Mouse (Mus musculus): Measurements from ENCODE around the gene Aldh16a1. TPM values are rescaled to one million over a fixed set of nuclear protein-coding genes. Genes with fewer than 3 reads are reported as not detected.

Aldh16a1 gene
- 26.7 and 26.8 TPM in 2 replicates for polyA plus RNA-seq (2015; fragmentation: Nextera tagmentation; extraction: Ambion mirVana)

GRCm38 (mm10) chr7:45154096-45154992 lies at the start of gene Aldh16a1, which contains the start of gene Pih1d1:
Aldh16a1 (minus strand) TSS chr7:45154584.
Pih1d1 (plus strand) TSS chr7:45154303.
- Histone ChIP-seq H3K27me3 (replicated peaks; ENCODE audit: insufficient read depth, low read length) (no peaks in the 10 kb centered on the region), H3K4me3 (ENCODE audit: low read depth, low read length) (peak within 1 kb of the TSS; percentile 71), H3K27ac (ENCODE audit: low read length) (peak within 1 kb of the TSS; percentile 94), H3K9ac (replicated peaks; ENCODE audit: low read depth) (peak within 1 kb of the TSS; percentile 67), H3K4me1 (ENCODE audit: insufficient read depth, low read depth, low read length) (no peaks in the 10 kb centered on the region), H3K4me2 (replicated peaks; ENCODE audit: low read depth, low read length) (peak within 1 kb of the TSS; percentile 58), H3K9me3 (ENCODE audit: low read length) (no peaks in the 10 kb centered on the region), H3K36me3 (ENCODE audit: insufficient read depth, low read length) (no peaks in the 10 kb centered on the region)
- TF ChIP-seq CTCF (IDR thresholded peaks at IDR 0.05) (peak; percentile 80), EP300 (IDR thresholded peaks at IDR 0.05) (no peak)
- peak; percentile 95 for ATAC-seq
- DNase-seq (ENCODE audit: low spot score), result peak; percentile 98
- 2% methylated on average over 68 of the region's 69 CpGs for WGBS

GRCm38 (mm10) chr7:45202654-45203053 lies 48.3 kb upstream of the Aldh16a1 start:
- no peaks in the 10 kb centered on the region for H3K9me3 ChIP-seq (ENCODE audit: low read length)
- no peaks in the 10 kb centered on the region for H3K27me3 ChIP-seq (replicated peaks; ENCODE audit: insufficient read depth, low read length)
- TF ChIP-seq EP300 (IDR thresholded peaks at IDR 0.05) (no peak), CTCF (IDR thresholded peaks at IDR 0.05) (no peak)
- H3K36me3 ChIP-seq (ENCODE audit: insufficient read depth, low read length), result no peaks in the 10 kb centered on the region
- no peak overlapping the region for H3K4me3 ChIP-seq (ENCODE audit: low read depth, low read length)
- no peaks in the 10 kb centered on the region for H3K4me1 ChIP-seq (ENCODE audit: insufficient read depth, low read depth, low read length)
- DNase-seq (ENCODE audit: low spot score) (no peak), ATAC-seq (no peak)
- H3K4me2 ChIP-seq (replicated peaks; ENCODE audit: low read depth, low read length), result no peak overlapping the region
- H3K9ac ChIP-seq (replicated peaks; ENCODE audit: low read depth), result no peak overlapping the region
- no peak overlapping the region for H3K27ac ChIP-seq (ENCODE audit: low read length)
- 30% methylated on average over 8 of the region's 10 CpGs for WGBS

- Histone ChIP-seq H3K27ac (ENCODE audit: low read length) (no peak overlapping the region), H3K4me1 (ENCODE audit: insufficient read depth, low read depth, low read length) (no peaks in the 10 kb centered on the region), H3K27me3 (replicated peaks; ENCODE audit: insufficient read depth, low read length) (no peaks in the 10 kb centered on the region), H3K9ac (replicated peaks; ENCODE audit: low read depth) (no peak overlapping the region), H3K36me3 (ENCODE audit: insufficient read depth, low read length) (no peaks in the 10 kb centered on the region), H3K4me2 (replicated peaks; ENCODE audit: low read depth, low read length) (no peak overlapping the region), H3K4me3 (ENCODE audit: low read depth, low read length) (no peak overlapping the region), H3K9me3 (ENCODE audit: low read length) (no peaks in the 10 kb centered on the region)
- TF ChIP-seq EP300 (IDR thresholded peaks at IDR 0.05) (no peak), CTCF (IDR thresholded peaks at IDR 0.05) (no peak)
- no peak for ATAC-seq
- DNase-seq (ENCODE audit: low spot score), result no peak
- WGBS, result 66% methylated on average over 11 of the region's 11 CpGs
These were observed 44.6 kb upstream of the Aldh16a1 start for GRCm38 (mm10) chr7:45198961-45199360.

- DNase-seq (ENCODE audit: low spot score), result peak; percentile 81
- Histone ChIP-seq H3K4me2 (replicated peaks; ENCODE audit: low read depth, low read length) (no peak overlapping the region), H3K36me3 (ENCODE audit: insufficient read depth, low read length) (no peaks in the 10 kb centered on the region), H3K27me3 (replicated peaks; ENCODE audit: insufficient read depth, low read length) (no peaks in the 10 kb centered on the region), H3K27ac (ENCODE audit: low read length) (no peak overlapping the region), H3K9ac (replicated peaks; ENCODE audit: low read depth) (no peak overlapping the region), H3K4me3 (ENCODE audit: low read depth, low read length) (no peak overlapping the region), H3K4me1 (ENCODE audit: insufficient read depth, low read depth, low read length) (no peaks in the 10 kb centered on the region), H3K9me3 (ENCODE audit: low read length) (no peaks in the 10 kb centered on the region)
- ATAC-seq, result peak; percentile 69
- TF ChIP-seq EP300 (IDR thresholded peaks at IDR 0.05) (no peak), CTCF (IDR thresholded peaks at IDR 0.05) (peak; percentile 95)
- 9% methylated on average over 5 of the region's 5 CpGs for WGBS
These were observed 44.1 kb upstream of the Aldh16a1 start for GRCm38 (mm10) chr7:45198435-45198834.

DNA sequence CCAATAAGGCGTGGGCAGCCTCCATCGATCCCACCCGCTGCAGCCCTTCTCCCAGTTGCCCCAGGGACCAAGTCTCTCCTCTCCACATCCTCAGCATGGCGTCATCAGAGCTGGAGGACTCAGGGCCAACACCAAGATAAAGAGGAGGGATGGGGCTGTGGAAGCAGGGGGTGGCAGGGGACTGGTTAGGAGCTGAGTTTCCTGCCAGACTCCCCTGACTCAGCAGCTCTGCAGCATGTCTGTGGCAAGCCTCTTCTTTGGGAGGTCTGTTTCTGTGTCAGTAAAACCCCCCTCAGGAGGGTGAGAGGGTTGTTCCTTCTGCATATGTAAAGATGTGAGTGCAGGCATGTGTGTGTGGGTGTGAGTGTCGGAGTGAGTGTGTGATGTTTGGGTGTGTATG lies 42.6 kb upstream of the Aldh16a1 start:
- no peak overlapping the region for H3K4me3 ChIP-seq (ENCODE audit: low read depth, low read length)
- no peaks in the 10 kb centered on the region for H3K4me1 ChIP-seq (ENCODE audit: insufficient read depth, low read depth, low read length)
- TF ChIP-seq CTCF (IDR thresholded peaks at IDR 0.05) (no peak), EP300 (IDR thresholded peaks at IDR 0.05) (no peak)
- no peak overlapping the region for H3K27ac ChIP-seq (ENCODE audit: low read length)
- no peak for ATAC-seq
- H3K9me3 ChIP-seq (ENCODE audit: low read length), result no peaks in the 10 kb centered on the region
- H3K27me3 ChIP-seq (replicated peaks; ENCODE audit: insufficient read depth, low read length), result no peaks in the 10 kb centered on the region; the same call in 1 of the 2 replicates
- no peak overlapping the region for H3K4me2 ChIP-seq (replicated peaks; ENCODE audit: low read depth, low read length)
- no peak for DNase-seq (ENCODE audit: low spot score)
- 59% methylated on average over 5 of the region's 5 CpGs for WGBS
- H3K9ac ChIP-seq (replicated peaks; ENCODE audit: low read depth), result no peak overlapping the region
- no peaks in the 10 kb centered on the region for H3K36me3 ChIP-seq (ENCODE audit: insufficient read depth, low read length)

- Histone ChIP-seq H3K9ac (replicated peaks; ENCODE audit: low read depth) (no peak overlapping the region), H3K4me2 (replicated peaks; ENCODE audit: low read depth, low read length) (no peak overlapping the region)
- 78% methylated on average over 4 of the region's 4 CpGs for WGBS
These were observed 41.8 kb upstream of the Aldh16a1 start for GRCm38 (mm10) chr7:45196176-45196535.

More at GRCm38 (mm10) chr7:45196176-45196535, 41.8 kb upstream of the Aldh16a1 start:
- H3K4me3 ChIP-seq (ENCODE audit: low read depth, low read length), result no peak overlapping the region
- ATAC-seq (no peak), DNase-seq (ENCODE audit: low spot score) (no peak)
- H3K9me3 ChIP-seq (ENCODE audit: low read length), result no peaks in the 10 kb centered on the region
- H3K27ac ChIP-seq (ENCODE audit: low read length), result no peak overlapping the region
- TF ChIP-seq EP300 (IDR thresholded peaks at IDR 0.05) (no peak), CTCF (IDR thresholded peaks at IDR 0.05) (no peak)
- H3K4me1 ChIP-seq (ENCODE audit: insufficient read depth, low read depth, low read length), result no peaks in the 10 kb centered on the region
- H3K27me3 ChIP-seq (replicated peaks; ENCODE audit: insufficient read depth, low read length), result no peaks in the 10 kb centered on the region; the same call in 1 of the 2 replicates
- H3K36me3 ChIP-seq (ENCODE audit: insufficient read depth, low read length), result no peaks in the 10 kb centered on the region
